Mouse (Mus musculus) lung, postnatal 10 days (tissue): ENCODE measurements around the gene Dtl.
"Not testable (repeated sequence)": the region's sequence is repeated elsewhere in the genome, so short reads cannot be mapped to it uniquely, and the experiment has no call there.

Experiments used
- DNase-seq: peaks from one replicate; pipeline ENCODE4 v3.0.0; 2021

The Dtl gene

DNA sequence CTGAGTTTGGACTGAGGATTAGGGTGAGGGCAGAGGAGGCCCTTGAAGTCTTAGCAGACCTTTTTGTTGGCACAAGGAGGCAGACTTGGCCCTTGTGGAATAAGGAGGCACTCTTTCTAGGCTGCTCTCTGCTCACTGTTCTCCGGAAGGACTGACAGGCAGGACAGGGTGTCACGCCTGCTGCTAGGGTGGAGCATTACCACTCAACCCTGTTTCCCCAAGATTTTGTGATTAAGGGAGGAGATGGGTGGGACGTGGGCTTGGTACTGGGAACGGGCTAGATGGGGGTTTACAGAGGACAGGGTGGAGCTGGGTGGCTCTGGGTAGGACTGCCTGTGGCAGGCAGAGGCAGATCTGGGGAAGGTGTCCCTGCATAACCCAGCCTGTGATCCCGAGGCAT lies 57.4 kb downstream of the Dtl start:
- DNase-seq: no peak

GRCm38 (mm10) chr1:191517056-191517455 lies 58.3 kb downstream of the Dtl start:
- no peak for DNase-seq

GRCm38 (mm10) chr1:191516351-191516750 lies 59.0 kb downstream of the Dtl start:
- DNase-seq: not testable (repeated sequence)

DNA sequence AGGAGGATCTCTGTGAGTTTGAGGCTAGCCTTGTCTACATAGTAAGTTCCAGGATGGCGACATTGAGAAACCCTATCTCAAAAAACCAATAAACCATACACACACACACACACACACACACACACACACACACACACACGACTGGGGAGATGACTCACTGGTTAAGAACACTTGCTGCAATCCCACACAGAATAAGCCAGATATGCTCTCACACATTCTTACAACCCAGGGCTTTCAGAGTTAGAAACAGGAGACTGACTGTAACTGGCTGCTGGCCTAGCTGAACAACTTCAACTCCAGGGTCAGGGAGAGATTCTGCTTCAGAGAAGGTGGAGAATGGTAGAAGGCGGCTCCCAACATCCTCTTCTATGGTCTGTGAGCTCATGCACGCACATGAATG lies 62.1 kb downstream of the Dtl start:
- DNase-seq: no peak

DNA sequence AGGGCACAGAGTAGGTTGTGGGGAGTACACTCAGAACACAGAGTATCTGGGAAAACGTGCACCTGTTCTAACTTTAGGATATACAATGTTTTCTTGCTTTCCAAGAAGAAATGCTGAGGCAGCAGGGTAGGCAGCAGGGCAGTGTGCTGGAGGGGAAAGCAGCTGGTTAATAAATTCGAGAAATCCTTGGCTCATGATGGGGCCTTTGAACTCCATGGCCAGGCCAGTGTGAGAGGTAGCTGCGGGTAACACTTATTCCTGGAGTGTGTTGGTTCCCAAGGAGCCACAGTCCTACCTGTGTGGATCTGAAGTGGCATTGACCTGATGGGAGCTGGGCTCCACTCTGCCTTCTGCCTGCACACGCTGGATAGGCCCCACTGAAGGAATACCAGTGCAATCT lies 63.0 kb downstream of the Dtl start:
- DNase-seq: no peak

DNA sequence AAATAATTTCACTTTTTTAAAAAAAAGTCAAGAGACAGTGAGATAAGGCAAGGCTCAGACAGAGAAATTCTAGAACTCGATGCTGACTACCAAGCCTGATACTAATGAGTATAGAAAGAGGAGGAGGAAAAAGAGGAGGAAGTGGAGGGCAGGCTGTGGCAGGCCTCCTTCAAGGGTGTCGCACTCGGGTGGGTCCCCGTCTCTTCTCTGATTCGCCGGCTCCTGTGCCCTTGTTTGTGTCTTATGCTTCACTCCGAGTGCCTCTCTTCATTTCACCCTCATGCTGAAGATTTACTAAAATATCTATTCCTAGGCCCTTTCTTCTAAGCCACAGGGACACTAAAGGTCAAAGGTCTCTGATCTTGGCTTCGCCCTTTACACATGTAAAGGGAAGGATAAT lies 63.8 kb downstream of the Dtl start:
- no peak for DNase-seq

DNA sequence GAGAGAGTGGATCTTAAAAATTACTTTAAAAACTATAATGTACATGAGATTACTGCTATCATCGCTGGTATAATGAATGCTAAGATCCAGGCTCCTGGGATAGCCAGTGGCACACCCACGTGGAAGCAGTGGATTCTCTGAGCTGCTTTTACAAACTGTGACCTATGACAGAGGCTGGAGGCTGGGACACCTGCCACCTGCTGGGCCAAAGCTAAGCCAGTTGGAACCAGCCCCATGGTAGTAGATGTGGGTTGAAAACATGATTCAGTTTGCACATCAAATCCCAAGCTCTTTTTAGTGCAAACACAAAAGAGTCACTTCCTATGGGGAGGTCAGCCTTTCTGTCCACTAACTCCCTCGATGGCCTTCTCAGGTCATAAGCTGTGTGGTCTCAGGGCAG lies 65.5 kb downstream of the Dtl start:
- DNase-seq: no peak

- DNase-seq: peak; percentile 28
These were observed 66.2 kb downstream of the Dtl start for GRCm38 (mm10) chr1:191509131-191509530.

- peak; percentile 34 for DNase-seq
These were observed 68.6 kb downstream of the Dtl start for GRCm38 (mm10) chr1:191506791-191507190.

GRCm38 (mm10) chr1:191499666-191500065 lies 75.7 kb downstream of the Dtl start:
- DNase-seq: no peak

DNA sequence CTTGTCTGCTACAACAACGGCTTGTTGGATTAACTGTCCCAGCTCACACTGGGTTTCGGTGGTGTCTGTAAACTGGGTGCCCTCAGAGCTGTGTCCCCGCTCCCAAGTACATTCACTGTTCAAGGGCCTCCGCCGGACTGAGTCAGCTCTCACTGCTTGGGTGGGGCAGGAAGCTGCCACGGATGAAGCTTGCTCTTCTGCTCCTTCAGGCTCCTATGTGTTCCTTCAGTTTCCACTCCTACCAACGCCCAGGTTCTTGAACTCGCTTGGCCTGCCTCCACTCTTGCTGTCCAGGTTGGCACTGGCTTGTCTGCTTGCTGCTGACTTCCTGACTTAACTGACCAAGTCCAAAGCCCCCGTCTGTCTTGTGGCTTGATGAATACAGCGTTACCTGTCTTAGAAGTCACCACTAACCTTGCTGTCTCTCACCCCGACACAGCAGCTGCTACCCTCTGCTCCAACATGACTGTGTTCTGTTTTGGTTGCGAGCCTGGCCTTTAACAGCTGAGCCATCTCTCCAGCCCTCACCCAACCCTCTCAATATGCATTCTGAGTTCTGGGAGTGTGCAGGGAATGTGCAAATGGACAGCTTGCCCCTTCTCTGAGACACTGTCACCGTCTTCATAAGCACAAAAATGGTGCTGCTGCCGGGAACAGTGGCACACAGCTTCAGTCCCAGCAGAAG lies 76.9 kb downstream of the Dtl start:
- DNase-seq: peak; percentile 54

DNA sequence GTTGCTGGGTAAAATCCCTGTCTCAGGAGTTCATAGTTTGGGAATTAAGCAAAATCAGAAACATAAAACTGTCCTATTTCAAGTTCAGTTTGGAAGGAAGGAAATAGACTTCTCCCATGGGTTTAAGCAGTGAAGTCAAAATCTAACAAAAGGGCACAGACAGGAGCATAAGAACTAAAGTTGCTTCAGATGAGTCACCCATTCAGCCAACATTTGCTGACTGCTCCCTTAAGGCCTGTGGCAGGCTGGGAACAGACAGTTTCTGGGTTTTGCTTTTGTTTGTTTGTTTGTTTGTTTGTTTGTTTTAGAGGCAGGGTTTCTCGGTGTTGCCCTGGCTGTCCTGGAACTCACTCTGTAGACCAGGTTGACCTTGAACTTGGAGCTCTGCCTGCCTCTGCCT lies 78.7 kb downstream of the Dtl start:
- no peak for DNase-seq

- peak; percentile 68 for DNase-seq
These were observed 80.3 kb downstream of the Dtl start for GRCm38 (mm10) chr1:191495051-191495467.

- peak; percentile 29 for DNase-seq
These were observed 81.1 kb downstream of the Dtl start for GRCm38 (mm10) chr1:191494303-191494655.

DNA sequence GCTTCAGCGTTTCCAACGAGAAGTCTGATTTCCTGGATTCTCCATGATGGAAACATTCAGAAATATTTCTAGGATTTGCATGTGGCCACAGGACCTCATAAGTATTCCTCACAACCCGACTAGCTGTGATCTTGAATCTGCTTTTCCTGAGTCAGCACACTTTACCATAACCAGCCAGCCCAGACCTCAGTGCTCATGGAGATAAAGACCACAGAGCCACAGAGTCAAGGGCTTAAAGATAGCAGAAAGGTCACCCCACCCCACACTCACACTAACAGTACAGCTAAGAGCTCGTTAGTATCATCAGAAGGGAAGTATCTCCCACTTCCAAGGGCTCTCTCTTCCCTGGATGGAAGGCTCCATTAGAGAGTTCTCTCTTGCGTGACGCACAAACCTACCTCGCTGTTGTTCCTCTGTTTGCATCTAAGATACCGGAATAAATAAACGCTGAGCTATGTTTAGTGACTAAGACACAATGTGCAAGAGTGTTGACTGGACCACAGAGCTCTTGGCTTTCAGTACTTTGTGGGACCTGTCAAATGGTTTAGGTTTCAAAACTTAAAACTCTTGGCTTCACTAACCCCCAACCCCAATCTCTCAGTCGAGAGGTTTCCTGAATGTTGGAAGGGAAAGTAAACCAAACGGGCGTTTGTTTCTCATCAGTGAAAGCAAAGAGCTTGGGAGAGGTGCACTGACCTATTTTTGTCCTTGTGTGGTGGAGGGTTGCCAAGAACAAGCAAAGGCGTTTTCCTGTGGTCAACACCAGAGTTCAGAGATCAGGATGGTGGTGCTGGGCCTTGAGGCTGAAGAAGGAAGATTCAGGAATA lies 81.7 kb downstream of the Dtl start:
- peak; percentile 63 for DNase-seq

DNA sequence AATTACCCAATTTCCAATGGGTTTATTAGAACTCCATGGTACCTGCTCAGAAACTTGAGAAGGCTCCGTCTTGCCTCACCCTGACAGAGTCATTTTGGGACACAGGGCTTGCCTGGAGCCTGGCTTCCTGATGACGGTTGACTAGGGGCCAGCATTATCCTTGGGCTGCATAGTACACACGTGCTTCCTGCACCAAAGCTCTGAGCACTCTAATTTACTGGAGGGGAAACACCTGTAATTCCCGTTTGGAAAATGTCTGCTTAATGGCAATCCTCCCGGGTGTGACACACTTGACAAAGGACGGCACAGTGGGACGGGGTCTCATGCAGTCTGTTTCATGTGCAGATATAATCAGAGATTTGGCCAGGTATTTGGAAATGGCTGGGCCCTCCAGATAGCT lies 84.9 kb downstream of the Dtl start:
- peak; percentile 40 for DNase-seq
